Mouse (Mus musculus): ENCODE measurements around the gene Duoxa2. TPM values are rescaled to one million over a fixed set of nuclear protein-coding genes. Genes with fewer than 3 reads are reported as not detected.

The Duoxa2 gene
- polyA plus RNA-seq, 1 experiment: 0.06 TPM

GRCm38 (mm10) chr2:122286137-122286536 lies 12.6 kb upstream of the Duoxa2 start:
- Histone ChIP-seq H3K4me1 (ENCODE audit: control insufficient read depth, insufficient read depth, low read length) (no peaks in the 10 kb centered on the region), H3K27ac (ENCODE audit: control insufficient read depth, insufficient read depth, low read depth, low read length) (no peak overlapping the region), H3K36me3 (ENCODE audit: control insufficient read depth, insufficient read depth, low read length) (no peaks in the 10 kb centered on the region), H3K27me3 (ENCODE audit: control insufficient read depth, insufficient read depth, low read length) (no peaks in the 10 kb centered on the region), H3K4me3 (ENCODE audit: control insufficient read depth, low read depth, low read length) (no peak overlapping the region)
- TF ChIP-seq POLR2A (IDR thresholded peaks at IDR 0.05; ENCODE audit: control insufficient read depth, low read depth, low read length): no peak
- no peak for TF ChIP-seq CTCF (IDR thresholded peaks at IDR 0.05; ENCODE audit: control insufficient read depth, insufficient read depth, insufficient replicate concordance, low read depth, low read length)

DNA sequence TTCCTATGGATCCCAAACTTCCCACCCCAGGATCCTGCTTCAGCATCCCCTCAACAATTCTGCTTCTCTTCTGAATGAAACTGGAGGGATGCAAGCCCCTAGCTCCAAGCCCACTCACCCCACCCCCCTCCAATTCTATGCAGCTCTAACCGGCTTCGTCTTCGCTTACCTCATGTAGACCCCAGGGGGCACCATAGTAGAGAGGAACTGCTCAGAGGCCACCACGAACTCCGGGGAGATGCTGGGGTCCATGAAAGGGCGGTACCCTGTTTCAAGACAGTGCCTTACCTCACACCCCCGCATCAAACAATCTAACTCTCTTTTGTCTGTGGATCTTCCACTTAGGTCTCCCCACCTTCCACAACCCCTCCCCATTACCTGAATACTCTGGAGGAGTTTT lies 3.8 kb upstream of the Duoxa2 start:
- Histone ChIP-seq H3K4me1 (ENCODE audit: control insufficient read depth, insufficient read depth, low read length) (peaks cover 10% of the 10 kb centered on the region), H3K27me3 (ENCODE audit: control insufficient read depth, insufficient read depth, low read length) (0 out of 2 replicates have a peak, but pooled peaks cover 2% of the 10 kb centered on the region), H3K4me3 (ENCODE audit: control insufficient read depth, low read depth, low read length) (no peak overlapping the region), H3K27ac (ENCODE audit: control insufficient read depth, insufficient read depth, low read depth, low read length) (no peak overlapping the region), H3K36me3 (ENCODE audit: control insufficient read depth, insufficient read depth, low read length) (no peaks in the 10 kb centered on the region)
- TF ChIP-seq CTCF (IDR thresholded peaks at IDR 0.05; ENCODE audit: control insufficient read depth, insufficient read depth, insufficient replicate concordance, low read depth, low read length): no peak
- TF ChIP-seq POLR2A (IDR thresholded peaks at IDR 0.05; ENCODE audit: control insufficient read depth, low read depth, low read length): no peak

GRCm38 (mm10) chr2:122297271-122298095 lies 1.2 kb upstream of the Duoxa2 start:
- no peak overlapping the region for H3K27ac ChIP-seq (ENCODE audit: control insufficient read depth, insufficient read depth, low read depth, low read length)
- peaks cover 4% of the 10 kb centered on the region; the same call in 1 of the 2 replicates for H3K27me3 ChIP-seq (ENCODE audit: control insufficient read depth, insufficient read depth, low read length)
- TF ChIP-seq CTCF (IDR thresholded peaks at IDR 0.05; ENCODE audit: control insufficient read depth, insufficient read depth, insufficient replicate concordance, low read depth, low read length) (no peak), POLR2A (IDR thresholded peaks at IDR 0.05; ENCODE audit: control insufficient read depth, low read depth, low read length) (no peak)
- H3K36me3 ChIP-seq (ENCODE audit: control insufficient read depth, insufficient read depth, low read length): no peaks in the 10 kb centered on the region
- no peak overlapping the region; the same call in 1 of the 2 replicates for H3K4me3 ChIP-seq (ENCODE audit: control insufficient read depth, low read depth, low read length)
- H3K4me1 ChIP-seq (ENCODE audit: control insufficient read depth, insufficient read depth, low read length): peaks cover 26% of the 10 kb centered on the region

DNA sequence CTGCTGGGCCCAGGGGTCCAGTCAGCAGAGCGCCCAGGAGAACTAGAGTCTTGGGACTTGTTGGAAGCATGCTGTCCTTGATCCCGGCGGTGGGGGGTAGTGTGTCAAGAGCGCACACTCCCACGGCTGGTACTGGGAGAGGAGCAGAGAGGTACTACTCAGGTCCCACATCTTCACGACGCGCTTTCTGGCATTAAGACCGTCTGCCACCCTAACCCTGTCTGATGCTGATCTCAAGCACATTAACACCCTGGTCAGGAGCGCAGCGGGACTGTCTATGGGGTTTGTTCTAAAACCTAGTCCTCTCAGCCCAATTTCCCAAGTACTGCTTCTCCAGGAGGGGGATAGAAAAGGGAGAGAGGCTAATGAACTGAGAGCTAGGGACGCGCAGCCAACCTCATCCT lies 602 bp upstream of the Duoxa2 start, which contains the start of gene Duox2:
Duox2 (minus strand) TSS at position 354 of the 404 bp plus-strand sequence.
- Histone ChIP-seq H3K4me3 (ENCODE audit: control insufficient read depth, low read depth, low read length) (peak within 1 kb of the TSS; percentile 54), H3K27ac (ENCODE audit: control insufficient read depth, insufficient read depth, low read depth, low read length) (no peak within 1 kb of the TSS), H3K27me3 (ENCODE audit: control insufficient read depth, insufficient read depth, low read length) (peaks cover 4% of the 10 kb centered on the region; the same call in 1 of the 2 replicates), H3K4me1 (ENCODE audit: control insufficient read depth, insufficient read depth, low read length) (peaks cover 29% of the 10 kb centered on the region), H3K36me3 (ENCODE audit: control insufficient read depth, insufficient read depth, low read length) (no peaks in the 10 kb centered on the region)
- TF ChIP-seq CTCF (IDR thresholded peaks at IDR 0.05; ENCODE audit: control insufficient read depth, insufficient read depth, insufficient replicate concordance, low read depth, low read length) (no peak), POLR2A (IDR thresholded peaks at IDR 0.05; ENCODE audit: control insufficient read depth, low read depth, low read length) (no peak)

- Histone ChIP-seq H3K36me3 (ENCODE audit: control insufficient read depth, insufficient read depth, low read length) (no peaks in the 10 kb centered on the region), H3K27me3 (ENCODE audit: control insufficient read depth, insufficient read depth, low read length) (peaks cover 4% of the 10 kb centered on the region; the same call in 1 of the 2 replicates), H3K4me3 (ENCODE audit: control insufficient read depth, low read depth, low read length) (no peak overlapping the region), H3K27ac (ENCODE audit: control insufficient read depth, insufficient read depth, low read depth, low read length) (no peak overlapping the region), H3K4me1 (ENCODE audit: control insufficient read depth, insufficient read depth, low read length) (peaks cover 29% of the 10 kb centered on the region)
- no peak for TF ChIP-seq CTCF (IDR thresholded peaks at IDR 0.05; ENCODE audit: control insufficient read depth, insufficient read depth, insufficient replicate concordance, low read depth, low read length)
- no peak for TF ChIP-seq POLR2A (IDR thresholded peaks at IDR 0.05; ENCODE audit: control insufficient read depth, low read depth, low read length)
These were observed 1.4 kb downstream of the Duoxa2 start for GRCm38 (mm10) chr2:122299911-122300655.

DNA sequence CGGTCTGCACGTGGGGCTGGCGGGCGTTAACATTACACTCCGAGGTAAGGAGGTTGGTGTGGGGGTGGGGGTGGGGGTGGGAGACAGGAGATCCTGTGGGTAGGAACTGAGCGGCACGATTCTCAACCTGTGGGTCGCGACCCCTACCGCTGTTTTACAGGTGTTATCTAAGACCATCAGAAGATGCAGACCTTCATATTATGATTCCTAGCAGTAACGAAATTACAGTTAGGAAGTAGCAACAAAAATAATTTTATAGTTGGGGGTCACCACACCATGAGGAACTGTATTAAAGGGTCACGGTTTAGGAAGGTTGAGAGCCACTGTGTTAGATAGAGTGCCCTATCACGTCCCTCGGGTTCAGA lies 1.9 kb downstream of the Duoxa2 start:
- no peak for TF ChIP-seq POLR2A (IDR thresholded peaks at IDR 0.05; ENCODE audit: control insufficient read depth, low read depth, low read length)
- no peak for TF ChIP-seq CTCF (IDR thresholded peaks at IDR 0.05; ENCODE audit: control insufficient read depth, insufficient read depth, insufficient replicate concordance, low read depth, low read length)
- Histone ChIP-seq H3K27me3 (ENCODE audit: control insufficient read depth, insufficient read depth, low read length) (peaks cover 4% of the 10 kb centered on the region; the same call in 1 of the 2 replicates), H3K4me1 (ENCODE audit: control insufficient read depth, insufficient read depth, low read length) (peaks cover 29% of the 10 kb centered on the region), H3K4me3 (ENCODE audit: control insufficient read depth, low read depth, low read length) (peak overlapping the region; percentile 63; the same call in 1 of the 2 replicates), H3K36me3 (ENCODE audit: control insufficient read depth, insufficient read depth, low read length) (no peaks in the 10 kb centered on the region), H3K27ac (ENCODE audit: control insufficient read depth, insufficient read depth, low read depth, low read length) (no peak overlapping the region)
